Mouse (Mus musculus): ENCODE measurements around the gene Acp6. TPM values are rescaled to one million over a fixed set of nuclear protein-coding genes. Genes with fewer than 3 reads are reported as not detected.

The Acp6 gene
- total and polyA plus RNA-seq, 2 experiments from 2014 or later: 12.6 to 20.3 TPM

DNA sequence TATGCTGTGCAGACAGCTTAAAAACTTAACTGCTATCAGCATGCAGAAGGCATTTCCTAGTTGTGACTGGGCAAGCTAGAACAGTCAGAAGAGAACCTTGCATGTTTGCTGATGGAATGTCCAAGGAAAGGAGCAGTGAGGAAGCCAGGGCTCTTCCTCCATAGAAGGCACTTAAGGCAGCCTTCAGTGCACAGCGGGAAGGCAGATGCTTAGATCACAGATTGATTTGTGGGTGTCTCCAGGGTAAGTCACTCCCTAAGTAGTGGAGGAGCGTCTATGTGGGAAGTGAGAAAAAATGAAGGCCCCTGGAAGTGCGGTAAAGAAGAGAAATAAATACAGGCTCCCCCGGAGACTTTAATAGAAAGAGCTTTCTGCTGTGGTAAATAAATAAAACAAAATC, 40.7 kb downstream of the Acp6 start:
- DNase-seq (ENCODE audit: low spot score) (no peak), ATAC-seq (ENCODE audit: low FRiP score) (no peak)
- Histone ChIP-seq H3K4me2 (ENCODE audit: low read depth, low read length, poor library complexity, severe bottlenecking) (no peak overlapping the region), H3K27me3 (ENCODE audit: insufficient read depth, low read length) (no peaks in the 10 kb centered on the region), H3K36me3 (ENCODE audit: insufficient read depth, low read length) (0 out of 2 replicates have a peak, but pooled peaks cover 8% of the 10 kb centered on the region), H3K9ac (replicated peaks; ENCODE audit: low read length, poor library complexity, severe bottlenecking) (no peak overlapping the region), H3K4me1 (ENCODE audit: insufficient read depth, low read length) (no peaks in the 10 kb centered on the region), H3K27ac (ENCODE audit: low read depth, low read length) (no peak overlapping the region), H3K4me3 (ENCODE audit: low read depth, low read length) (no peak overlapping the region), H3K9me3 (ENCODE audit: low read length) (no peaks in the 10 kb centered on the region)
- WGBS: 32% methylated on average over 4 of the region's 4 CpGs
- TF ChIP-seq CTCF (IDR thresholded peaks at IDR 0.05): no peak

- H3K36me3 ChIP-seq (ENCODE audit: insufficient read depth, low read length): peaks cover 27% of the 10 kb centered on the region
- no peak overlapping the region for H3K9ac ChIP-seq (replicated peaks; ENCODE audit: low read length, poor library complexity, severe bottlenecking)
- H3K27me3 ChIP-seq (ENCODE audit: insufficient read depth, low read length): no peaks in the 10 kb centered on the region
- no peak overlapping the region for H3K4me3 ChIP-seq (ENCODE audit: low read depth, low read length)
- 43% methylated on average over 5 of the region's 5 CpGs for WGBS
- H3K4me2 ChIP-seq (ENCODE audit: low read depth, low read length, poor library complexity, severe bottlenecking): no peak overlapping the region
- no peak overlapping the region for H3K27ac ChIP-seq (ENCODE audit: low read depth, low read length)
- H3K9me3 ChIP-seq (ENCODE audit: low read length): no peaks in the 10 kb centered on the region
- no peaks in the 10 kb centered on the region for H3K4me1 ChIP-seq (ENCODE audit: insufficient read depth, low read length)
- ATAC-seq (ENCODE audit: low FRiP score) (no peak), DNase-seq (ENCODE audit: low spot score) (peak; percentile 67)
- TF ChIP-seq CTCF (IDR thresholded peaks at IDR 0.05): peak; percentile 82
Observed at GRCm38 (mm10) chr3:97201943-97202342, 43.4 kb downstream of the Acp6 start.

DNA sequence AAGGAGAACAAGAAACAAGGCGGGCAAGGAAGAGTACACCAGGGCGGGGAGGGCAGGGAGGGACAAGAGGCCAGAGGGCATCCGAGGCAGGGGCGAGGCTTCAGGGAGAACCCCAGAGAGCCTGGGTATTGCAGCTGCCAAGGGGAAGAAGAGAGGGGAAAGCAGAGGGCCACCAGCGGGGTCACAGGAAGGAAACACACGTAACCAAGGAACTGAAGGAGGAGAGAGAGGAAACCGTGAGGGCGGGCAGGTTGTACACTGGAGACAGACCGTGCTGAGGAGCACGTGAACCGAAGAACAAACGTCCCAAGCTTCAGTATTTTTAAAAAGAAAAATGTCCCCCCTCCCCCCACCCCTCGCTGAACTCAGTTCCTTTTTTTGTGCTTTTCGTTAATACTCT, 45.3 kb downstream of the Acp6 start:
- DNase-seq (ENCODE audit: low spot score) (no peak), ATAC-seq (ENCODE audit: low FRiP score) (no peak)
- H3K9me3 ChIP-seq (ENCODE audit: low read length): no peaks in the 10 kb centered on the region
- H3K4me3 ChIP-seq (ENCODE audit: low read depth, low read length): no peak overlapping the region
- 81% methylated on average over 14 of the region's 14 CpGs for WGBS
- peaks cover 46% of the 10 kb centered on the region for H3K36me3 ChIP-seq (ENCODE audit: insufficient read depth, low read length)
- no peak overlapping the region for H3K9ac ChIP-seq (replicated peaks; ENCODE audit: low read length, poor library complexity, severe bottlenecking)
- no peaks in the 10 kb centered on the region for H3K4me1 ChIP-seq (ENCODE audit: insufficient read depth, low read length)
- no peak for TF ChIP-seq CTCF (IDR thresholded peaks at IDR 0.05)
- H3K27ac ChIP-seq (ENCODE audit: low read depth, low read length): no peak overlapping the region
- H3K27me3 ChIP-seq (ENCODE audit: insufficient read depth, low read length): no peaks in the 10 kb centered on the region
- no peak overlapping the region for H3K4me2 ChIP-seq (ENCODE audit: low read depth, low read length, poor library complexity, severe bottlenecking)

GRCm38 (mm10) chr3:97206521-97206920, 47.9 kb downstream of the Acp6 start:
- no peaks in the 10 kb centered on the region for H3K27me3 ChIP-seq (ENCODE audit: insufficient read depth, low read length)
- ATAC-seq (ENCODE audit: low FRiP score): no peak
- no peaks in the 10 kb centered on the region for H3K4me1 ChIP-seq (ENCODE audit: insufficient read depth, low read length)
- no peak overlapping the region for H3K4me3 ChIP-seq (ENCODE audit: low read depth, low read length)
- H3K4me2 ChIP-seq (ENCODE audit: low read depth, low read length, poor library complexity, severe bottlenecking): no peak overlapping the region
- H3K36me3 ChIP-seq (ENCODE audit: insufficient read depth, low read length): peaks cover 62% of the 10 kb centered on the region
- no peaks in the 10 kb centered on the region for H3K9me3 ChIP-seq (ENCODE audit: low read length)
- no peak overlapping the region for H3K27ac ChIP-seq (ENCODE audit: low read depth, low read length)
- TF ChIP-seq CTCF (IDR thresholded peaks at IDR 0.05): no peak
- H3K9ac ChIP-seq (replicated peaks; ENCODE audit: low read length, poor library complexity, severe bottlenecking): no peak overlapping the region
- no peak for DNase-seq (ENCODE audit: low spot score)
- WGBS: 85% methylated on average over 3 of the region's 3 CpGs

DNA sequence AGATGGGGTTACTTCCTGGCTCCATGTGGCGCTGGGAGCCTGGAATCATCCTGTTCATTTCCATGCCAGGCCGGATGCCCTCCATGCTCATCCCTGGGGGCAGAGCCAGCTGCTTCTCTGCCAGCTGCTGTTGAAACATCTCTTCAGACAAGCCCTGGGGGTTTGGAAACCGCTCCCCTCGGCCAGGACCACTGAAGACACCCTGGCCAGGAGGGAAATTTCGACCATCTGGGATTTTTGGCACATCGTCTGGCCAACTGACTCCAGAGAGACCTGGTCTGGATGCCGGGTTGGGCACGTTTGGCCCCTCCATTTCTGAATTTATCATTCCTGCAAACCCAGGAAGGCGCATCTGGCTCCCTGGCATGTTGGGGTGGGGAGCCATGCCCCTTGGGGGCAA, 50.8 kb downstream of the Acp6 start:
- no peaks in the 10 kb centered on the region for H3K4me1 ChIP-seq (ENCODE audit: insufficient read depth, low read length)
- TF ChIP-seq CTCF (IDR thresholded peaks at IDR 0.05): no peak
- no peak overlapping the region for H3K4me2 ChIP-seq (ENCODE audit: low read depth, low read length, poor library complexity, severe bottlenecking)
- H3K9ac ChIP-seq (replicated peaks; ENCODE audit: low read length, poor library complexity, severe bottlenecking): no peak overlapping the region
- H3K27me3 ChIP-seq (ENCODE audit: insufficient read depth, low read length): no peaks in the 10 kb centered on the region
- DNase-seq (ENCODE audit: low spot score) (peak; percentile 12), ATAC-seq (ENCODE audit: low FRiP score) (no peak)
- peaks cover 73% of the 10 kb centered on the region for H3K36me3 ChIP-seq (ENCODE audit: insufficient read depth, low read length)
- no peaks in the 10 kb centered on the region for H3K9me3 ChIP-seq (ENCODE audit: low read length)
- no peak overlapping the region for H3K4me3 ChIP-seq (ENCODE audit: low read depth, low read length)
- 84% methylated on average over 9 of the region's 9 CpGs for WGBS
- H3K27ac ChIP-seq (ENCODE audit: low read depth, low read length): no peak overlapping the region

GRCm38 (mm10) chr3:97211177-97211576, 52.6 kb downstream of the Acp6 start:
- no peaks in the 10 kb centered on the region for H3K27me3 ChIP-seq (ENCODE audit: insufficient read depth, low read length)
- no peak for TF ChIP-seq CTCF (IDR thresholded peaks at IDR 0.05)
- no peak for DNase-seq (ENCODE audit: low spot score)
- no peak overlapping the region for H3K4me2 ChIP-seq (ENCODE audit: low read depth, low read length, poor library complexity, severe bottlenecking)
- H3K27ac ChIP-seq (ENCODE audit: low read depth, low read length): no peak overlapping the region
- no peak overlapping the region for H3K9ac ChIP-seq (replicated peaks; ENCODE audit: low read length, poor library complexity, severe bottlenecking)
- H3K36me3 ChIP-seq (ENCODE audit: insufficient read depth, low read length): peaks cover 79% of the 10 kb centered on the region
- ATAC-seq (ENCODE audit: low FRiP score): no peak
- no peak overlapping the region for H3K4me3 ChIP-seq (ENCODE audit: low read depth, low read length)
- 93% methylated on average over 5 of the region's 5 CpGs for WGBS
- no peaks in the 10 kb centered on the region for H3K4me1 ChIP-seq (ENCODE audit: insufficient read depth, low read length)
- no peaks in the 10 kb centered on the region for H3K9me3 ChIP-seq (ENCODE audit: low read length)
